Mouse (Mus musculus) brain, embryonic 18.5 days (tissue): ENCODE measurements at regions not wholly inside any gene's neighbourhood (a gene's known extent, or its start where the extent isn't known, plus 50 kb on each side); places are given as distances from the start of the nearest gene placed in this dataset.

Experiments
- DNase-seq: peaks from one replicate; pipeline ENCODE4 v3.0.0-alpha.2; 2012; ENCODE audit warnings: low read depth, low spot score

GRCm38 (mm10) chrX:90992008-90992407 is 100.1 kb downstream of the Gm44 start:
- peak; percentile 3 for DNase-seq
